Mouse (Mus musculus) stomach, postnatal 0 days (tissue): ENCODE data around the gene Bcl2l2. TPM values are rescaled to one million over a fixed set of nuclear protein-coding genes. Genes with fewer than 3 reads are reported as not detected.

Experiments used
- ATAC-seq: fragments of 200-750 bp; cut with Nextera tagmentation; 2 replicates; pipeline ENCODE4 v1.8.0; 2017; ENCODE audit not compliant: low FRiP score, low TSS enrichment
- DNase-seq: peaks from one replicate; pipeline ENCODE4 v3.0.0-alpha.2; 2016; ENCODE audit warnings: low spot score
- H3K27ac ChIP-seq: fragments of 300-500 bp; sonication (generic); replicated peaks from 2 replicates; pipeline ENCODE4 v1.5.1; 2014; ENCODE audit warnings: mild to moderate bottlenecking, control low read depth
- H3K27me3 ChIP-seq: fragments of 300-500 bp; sonication (generic); 2 replicates; pipeline ENCODE4 v1.6.1; 2014; ENCODE audit warnings: low read length; ENCODE audit not compliant: control insufficient read depth, insufficient read depth
- H3K36me3 ChIP-seq: fragments of 300-500 bp; sonication (generic); 2 replicates; pipeline ENCODE4 v1.6.1; 2014; ENCODE audit warnings: low read length, mixed read lengths; ENCODE audit not compliant: control insufficient read depth, insufficient read depth
- H3K4me1 ChIP-seq: fragments of 300-500 bp; sonication (generic); replicated peaks from 2 replicates; pipeline ENCODE4 v1.6.1; 2014; ENCODE audit warnings: antibody characterized with exemption; ENCODE audit not compliant: control insufficient read depth, insufficient read depth
- H3K4me2 ChIP-seq: fragments of 300-500 bp; sonication (generic); replicated peaks from 2 replicates; pipeline ENCODE4 v1.6.1; 2014; ENCODE audit warnings: low read depth, mild to moderate bottlenecking, control low read depth, moderate library complexity
- H3K4me3 ChIP-seq: fragments of 300-500 bp; sonication (generic); 2 replicates; pipeline ENCODE4 v1.5.1; 2014; ENCODE audit warnings: low read depth, low read length, control low read depth
- H3K9ac ChIP-seq: fragments of 300-500 bp; sonication (generic); 2 replicates; pipeline ENCODE4 v1.6.1; 2014; ENCODE audit warnings: mild to moderate bottlenecking, low read length, control low read depth, mixed read lengths
- H3K9me3 ChIP-seq: fragments of 300-500 bp; sonication (generic); 2 replicates; pipeline ENCODE4 v1.6.1; 2016; ENCODE audit warnings: low read length; ENCODE audit not compliant: control insufficient read depth
- CTCF ChIP-seq: IDR thresholded peaks from 2 replicates; pipeline ENCODE4 v1.5.1; 2016; ENCODE audit warnings: antibody characterized with exemption, low read depth, mild to moderate bottlenecking, moderate library complexity
- EP300 ChIP-seq: optimal IDR thresholded peaks from 2 replicates; pipeline ENCODE3; 2016; ENCODE audit warnings: antibody characterized with exemption
- WGBS: fragments of 180-500 bp; shearing (Covaris S2); extraction: QIAGEN DNeasy Blood & Tissue Kit; methylation state at CpG from one replicate; pipeline ENCODE4 v1.1.7; 2014; 5-methylcytosine and 5-hydroxymethylcytosine counted together
- polyA plus RNA-seq: library from polyadenylated mRNA; unstranded; fragments of >200 nt; fragmentation: Nextera tagmentation; extraction: Ambion mirVana; gene quantifications from 2 replicates; pipeline ENCODE4 v1.2.1, GENCODE M21; 2015

Bcl2l2 gene
- polyA plus RNA-seq, 1 experiment from 2014 or later = 4.3 TPM

- Histone ChIP-seq H3K4me3 (no peak overlapping the region), H3K4me1 (peaks cover 3% of the 10 kb centered on the region; the same call in 1 of the 2 replicates), H3K36me3 (peaks cover 9% of the 10 kb centered on the region; the same call in 1 of the 2 replicates), H3K27ac (no peak overlapping the region), H3K9me3 (no peaks in the 10 kb centered on the region), H3K9ac (no peak overlapping the region), H3K27me3 (no peaks in the 10 kb centered on the region), H3K4me2 (no peak overlapping the region)
- 25% methylated on average over 2 of the region's 2 CpGs for WGBS
- ATAC-seq (no peak), DNase-seq (no peak)
- TF ChIP-seq EP300 (no peak), CTCF (no peak)
Observed at GRCm38 (mm10) chr14:54897445-54897844, 14.3 kb downstream of the Bcl2l2 start.

GRCm38 (mm10) chr14:54900383-54900782 is 17.2 kb downstream of the Bcl2l2 start:
- Histone ChIP-seq H3K9ac (no peak overlapping the region), H3K9me3 (no peaks in the 10 kb centered on the region), H3K4me2 (no peak overlapping the region), H3K27ac (no peak overlapping the region), H3K4me1 (no peaks in the 10 kb centered on the region), H3K27me3 (no peaks in the 10 kb centered on the region), H3K4me3 (no peak overlapping the region), H3K36me3 (peaks cover 9% of the 10 kb centered on the region; the same call in 1 of the 2 replicates)
- WGBS = 0% methylated on average over 3 of the region's 3 CpGs
- ATAC-seq (peak; percentile 71), DNase-seq (peak; percentile 66)
- TF ChIP-seq EP300 = no peak
- peak; percentile 92 for TF ChIP-seq CTCF

DNA sequence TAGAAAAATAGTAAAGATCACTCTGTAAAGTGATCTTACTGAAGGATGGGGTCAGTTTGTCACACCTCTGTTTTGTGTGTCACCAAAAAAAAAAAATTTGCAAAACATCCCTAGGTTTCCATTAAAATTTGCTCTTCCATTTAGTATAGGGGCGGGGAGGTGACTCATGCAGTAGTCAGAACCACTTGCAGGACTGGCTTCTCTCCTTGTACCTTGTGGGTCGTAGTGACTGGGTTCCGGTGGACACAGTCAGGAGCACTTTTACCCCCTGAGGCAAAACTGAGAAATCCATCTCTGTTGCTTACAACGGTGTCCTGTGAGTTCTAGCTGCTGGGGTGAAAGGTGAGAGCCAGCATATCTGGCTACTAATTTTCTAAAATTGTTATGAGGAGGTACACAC is 20.5 kb downstream of the Bcl2l2 start:
- Histone ChIP-seq H3K4me3 (no peak overlapping the region), H3K4me1 (no peaks in the 10 kb centered on the region), H3K27ac (no peak overlapping the region), H3K36me3 (peaks cover 8% of the 10 kb centered on the region; the same call in 1 of the 2 replicates), H3K9me3 (no peaks in the 10 kb centered on the region), H3K27me3 (no peaks in the 10 kb centered on the region), H3K4me2 (no peak overlapping the region), H3K9ac (no peak overlapping the region)
- TF ChIP-seq EP300 = no peak
- no peak for TF ChIP-seq CTCF
- no peak for DNase-seq
- WGBS = 67% methylated on average over 4 of the region's 4 CpGs
- ATAC-seq = no peak

DNA sequence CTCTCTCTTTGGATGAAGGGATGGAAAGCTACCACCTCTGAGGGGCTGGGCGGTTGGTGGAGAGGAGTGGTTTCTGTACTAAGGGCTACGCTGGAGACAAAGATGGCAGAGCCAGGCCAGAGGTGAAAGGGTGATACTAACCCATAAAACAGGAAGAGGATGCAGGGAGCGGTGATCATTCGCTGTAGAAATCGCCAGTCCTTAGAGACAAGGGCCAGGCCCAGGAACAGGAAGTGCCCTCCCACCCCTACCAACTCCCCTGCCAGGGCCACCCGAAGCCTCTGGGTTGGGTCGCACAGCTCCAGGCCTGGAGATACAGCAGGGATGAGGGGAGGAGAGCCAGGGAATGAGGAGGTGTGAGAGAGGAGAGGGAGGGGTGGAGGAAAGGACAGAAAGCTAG is 25.5 kb downstream of the Bcl2l2 start:
- TF ChIP-seq CTCF (no peak), EP300 (no peak)
- Histone ChIP-seq H3K27ac (no peak overlapping the region), H3K9ac (no peak overlapping the region), H3K9me3 (no peaks in the 10 kb centered on the region), H3K36me3 (peaks cover 8% of the 10 kb centered on the region; the same call in 1 of the 2 replicates), H3K4me3 (no peak overlapping the region), H3K4me2 (no peak overlapping the region), H3K4me1 (0 out of 2 replicates have a peak, but pooled peaks cover 2% of the 10 kb centered on the region), H3K27me3 (no peaks in the 10 kb centered on the region)
- DNase-seq (no peak), ATAC-seq (no peak)
- 85% methylated on average over 7 of the region's 7 CpGs for WGBS

- H3K4me2 ChIP-seq = peak overlapping the region; percentile 99
- WGBS = 3% methylated on average over 56 of the region's 69 CpGs
- H3K36me3 ChIP-seq = peaks cover 10% of the 10 kb centered on the region; the same call in 1 of the 2 replicates
- H3K27me3 ChIP-seq = no peaks in the 10 kb centered on the region
- peak overlapping the region; percentile 82 for H3K4me3 ChIP-seq
- TF ChIP-seq EP300 = no peak
- TF ChIP-seq CTCF = no peak
- no peaks in the 10 kb centered on the region for H3K9me3 ChIP-seq
- H3K27ac ChIP-seq = peak overlapping the region; percentile 65
- 0 out of 2 replicates have a peak, but pooled peaks cover 2% of the 10 kb centered on the region for H3K4me1 ChIP-seq
- ATAC-seq (peak; percentile 53), DNase-seq (no peak)
- peak overlapping the region; percentile 84 for H3K9ac ChIP-seq
Observed at GRCm38 (mm10) chr14:54912109-54912850, 29.1 kb downstream of the Bcl2l2 start.

GRCm38 (mm10) chr14:54912886-54913285 is 29.7 kb downstream of the Bcl2l2 start, which contains the start of gene Slc22a17:
Gene Slc22a17, minus strand, starts transcription at chr14:54913132.
- H3K9ac ChIP-seq = peak within 1 kb of the TSS; percentile 84
- H3K9me3 ChIP-seq = no peaks in the 10 kb centered on the region
- ATAC-seq (peak; percentile 85), DNase-seq (peak; percentile 69)
- 0% methylated on average over 24 of the region's 28 CpGs for WGBS
- TF ChIP-seq EP300 (no peak), CTCF (no peak)
- H3K36me3 ChIP-seq = peaks cover 8% of the 10 kb centered on the region; the same call in 1 of the 2 replicates
- H3K4me2 ChIP-seq = peak within 1 kb of the TSS; percentile 99
- no peaks in the 10 kb centered on the region for H3K27me3 ChIP-seq
- peak within 1 kb of the TSS; percentile 82 for H3K4me3 ChIP-seq
- H3K4me1 ChIP-seq = 0 out of 2 replicates have a peak, but pooled peaks cover 2% of the 10 kb centered on the region
- peak within 1 kb of the TSS; percentile 65 for H3K27ac ChIP-seq
